Mouse (Mus musculus): ENCODE measurements around the gene Gm10639. TPM values are rescaled to one million over a fixed set of nuclear protein-coding genes. Genes with fewer than 3 reads are reported as not detected.
"Not testable (repeated sequence)": the region's sequence is repeated elsewhere in the genome, so short reads cannot be mapped to it uniquely, and the experiment has no call there.

The Gm10639 gene
- polyA plus RNA-seq, 1 experiment from 2014 or later = not detected

GRCm38 (mm10) chr9:78308122-78308521 is 18.4 kb downstream of the Gm10639 start:
- not testable (repeated sequence) for H3K9me3 ChIP-seq; H3K4me3 ChIP-seq; H3K4me1 ChIP-seq; DNase-seq (ENCODE audit: low spot score); H3K36me3 ChIP-seq; H3K27ac ChIP-seq; H3K27me3 ChIP-seq (ENCODE audit: insufficient read depth, poor library complexity, severe bottlenecking)
- 75% methylated on average over 3 of the region's 3 CpGs for WGBS

- H3K4me1 ChIP-seq = no peaks in the 10 kb centered on the region
- no peaks in the 10 kb centered on the region for H3K9me3 ChIP-seq
- WGBS = 67% methylated on average over 2 of the region's 2 CpGs
- no peaks in the 10 kb centered on the region for H3K36me3 ChIP-seq
- H3K27ac ChIP-seq = no peak within 1 kb of the TSS
- no peak within 1 kb of the TSS for H3K4me3 ChIP-seq
- no peak for DNase-seq (ENCODE audit: low spot score)
- no peaks in the 10 kb centered on the region for H3K27me3 ChIP-seq (ENCODE audit: insufficient read depth, poor library complexity, severe bottlenecking)
Observed at GRCm38 (mm10) chr9:78314696-78315095, 25.0 kb downstream of the Gm10639 start, which contains the start of gene Omt2a. Omt2a (minus strand) TSS chr9:78314796.

GRCm38 (mm10) chr9:78319499-78319898 is 29.8 kb downstream of the Gm10639 start:
- Histone ChIP-seq H3K9me3 (no peaks in the 10 kb centered on the region), H3K36me3 (no peaks in the 10 kb centered on the region), H3K27ac (no peak overlapping the region), H3K27me3 (ENCODE audit: insufficient read depth, poor library complexity, severe bottlenecking) (peaks cover 5% of the 10 kb centered on the region; the same call in 1 of the 2 replicates), H3K4me3 (no peak overlapping the region), H3K4me1 (no peaks in the 10 kb centered on the region)
- WGBS = 48% methylated on average over 1 of the region's 1 CpGs
- DNase-seq (ENCODE audit: low spot score) = no peak

GRCm38 (mm10) chr9:78327289-78327688 is 37.6 kb downstream of the Gm10639 start, which contains the start of gene Omt2b:
Omt2b (plus strand) TSS chr9:78327589.
- not testable (repeated sequence) for H3K27me3 ChIP-seq (ENCODE audit: insufficient read depth, poor library complexity, severe bottlenecking); H3K4me3 ChIP-seq; DNase-seq (ENCODE audit: low spot score); H3K36me3 ChIP-seq; H3K4me1 ChIP-seq; H3K9me3 ChIP-seq; H3K27ac ChIP-seq
- WGBS = 59% methylated on average over 1 of the region's 1 CpGs

- not testable (repeated sequence) for H3K4me1 ChIP-seq; H3K27me3 ChIP-seq (ENCODE audit: insufficient read depth, poor library complexity, severe bottlenecking); H3K36me3 ChIP-seq; H3K27ac ChIP-seq; H3K9me3 ChIP-seq; H3K4me3 ChIP-seq
- peak; percentile 77 for DNase-seq (ENCODE audit: low spot score)
Observed at GRCm38 (mm10) chr9:78337050-78337449, 47.3 kb downstream of the Gm10639 start.

- H3K36me3 ChIP-seq; H3K4me3 ChIP-seq; H3K27ac ChIP-seq; H3K4me1 ChIP-seq; H3K27me3 ChIP-seq (ENCODE audit: insufficient read depth, poor library complexity, severe bottlenecking); H3K9me3 ChIP-seq: not testable (repeated sequence)
- DNase-seq (ENCODE audit: low spot score) = peak; percentile 78
- 15% methylated on average over 8 of the region's 8 CpGs for WGBS
Observed at GRCm38 (mm10) chr9:78340324-78340723, 50.6 kb downstream of the Gm10639 start.

GRCm38 (mm10) chr9:78342494-78342893 is 52.8 kb downstream of the Gm10639 start:
- not testable (repeated sequence) for H3K36me3 ChIP-seq; H3K27me3 ChIP-seq (ENCODE audit: insufficient read depth, poor library complexity, severe bottlenecking); H3K9me3 ChIP-seq; H3K4me3 ChIP-seq; H3K27ac ChIP-seq; H3K4me1 ChIP-seq
- WGBS = 85% methylated on average over 4 of the region's 4 CpGs
- DNase-seq (ENCODE audit: low spot score) = peak; percentile 5

GRCm38 (mm10) chr9:78343055-78343454 is 53.3 kb downstream of the Gm10639 start:
- not testable (repeated sequence) for H3K36me3 ChIP-seq; H3K9me3 ChIP-seq; H3K4me1 ChIP-seq; H3K27ac ChIP-seq; H3K4me3 ChIP-seq; H3K27me3 ChIP-seq (ENCODE audit: insufficient read depth, poor library complexity, severe bottlenecking)
- DNase-seq (ENCODE audit: low spot score) = peak; percentile 39
- 84% methylated on average over 9 of the region's 9 CpGs for WGBS

- H3K4me3 ChIP-seq; DNase-seq (ENCODE audit: low spot score); H3K9me3 ChIP-seq; H3K4me1 ChIP-seq; H3K27ac ChIP-seq; H3K27me3 ChIP-seq (ENCODE audit: insufficient read depth, poor library complexity, severe bottlenecking); H3K36me3 ChIP-seq: not testable (repeated sequence)
- 63% methylated on average over 4 of the region's 4 CpGs for WGBS
Observed at GRCm38 (mm10) chr9:78345235-78345634, 55.5 kb downstream of the Gm10639 start.

GRCm38 (mm10) chr9:78347004-78347403 is 57.3 kb downstream of the Gm10639 start:
- Histone ChIP-seq H3K27me3 (ENCODE audit: insufficient read depth, poor library complexity, severe bottlenecking) (no peaks in the 10 kb centered on the region), H3K9me3 (no peaks in the 10 kb centered on the region), H3K4me1 (no peaks in the 10 kb centered on the region), H3K4me3 (no peak overlapping the region), H3K36me3 (no peaks in the 10 kb centered on the region), H3K27ac (no peak overlapping the region)
- WGBS = 71% methylated on average over 3 of the region's 3 CpGs
- no peak for DNase-seq (ENCODE audit: low spot score)

GRCm38 (mm10) chr9:78348206-78349004 is 58.7 kb downstream of the Gm10639 start:
- H3K4me3 ChIP-seq; DNase-seq (ENCODE audit: low spot score); H3K9me3 ChIP-seq; H3K4me1 ChIP-seq; H3K27ac ChIP-seq; H3K36me3 ChIP-seq; H3K27me3 ChIP-seq (ENCODE audit: insufficient read depth, poor library complexity, severe bottlenecking): not testable (repeated sequence)
- WGBS = 68% methylated on average over 6 of the region's 6 CpGs

GRCm38 (mm10) chr9:78349141-78349540 is 59.4 kb downstream of the Gm10639 start:
- H3K4me1 ChIP-seq; DNase-seq (ENCODE audit: low spot score); H3K27me3 ChIP-seq (ENCODE audit: insufficient read depth, poor library complexity, severe bottlenecking); H3K9me3 ChIP-seq; H3K4me3 ChIP-seq; H3K36me3 ChIP-seq; H3K27ac ChIP-seq: not testable (repeated sequence)
- WGBS = 82% methylated on average over 3 of the region's 3 CpGs

GRCm38 (mm10) chr9:78350007-78350406 is 60.3 kb downstream of the Gm10639 start:
- H3K27me3 ChIP-seq (ENCODE audit: insufficient read depth, poor library complexity, severe bottlenecking); H3K36me3 ChIP-seq; H3K9me3 ChIP-seq; H3K4me3 ChIP-seq; H3K27ac ChIP-seq; H3K4me1 ChIP-seq; DNase-seq (ENCODE audit: low spot score): not testable (repeated sequence)

All from heart, embryonic 10.5 days (tissue).